Mouse (Mus musculus) frontal cortex, adult 2 months (tissue): ENCODE data around the gene Mical2. TPM values are rescaled to one million over a fixed set of nuclear protein-coding genes. Genes with fewer than 3 reads are reported as not detected.
A peak's percentile ranks its signal among the peaks of the same experiment; 100 is the strongest.

ENCODE experiments used
- DNase-seq, 2 experiments: peaks; one replicate each; pipeline ENCODE4 v3.0.0; 2022; ENCODE audit warnings: low spot score in 1 of 2; ENCODE audit errors: extremely low spot score in 1 of 2
- polyA plus RNA-seq: library from polyadenylated mRNA; depleted of rRNA; stranded (reverse); fragments of >200 nt; gene quantifications from 2 replicates; pipeline ENCODE4 v1.2.3, GENCODE M21; 2012

Gene Mical2
- polyA plus RNA-seq, 1 experiment, result 229 TPM

DNA sequence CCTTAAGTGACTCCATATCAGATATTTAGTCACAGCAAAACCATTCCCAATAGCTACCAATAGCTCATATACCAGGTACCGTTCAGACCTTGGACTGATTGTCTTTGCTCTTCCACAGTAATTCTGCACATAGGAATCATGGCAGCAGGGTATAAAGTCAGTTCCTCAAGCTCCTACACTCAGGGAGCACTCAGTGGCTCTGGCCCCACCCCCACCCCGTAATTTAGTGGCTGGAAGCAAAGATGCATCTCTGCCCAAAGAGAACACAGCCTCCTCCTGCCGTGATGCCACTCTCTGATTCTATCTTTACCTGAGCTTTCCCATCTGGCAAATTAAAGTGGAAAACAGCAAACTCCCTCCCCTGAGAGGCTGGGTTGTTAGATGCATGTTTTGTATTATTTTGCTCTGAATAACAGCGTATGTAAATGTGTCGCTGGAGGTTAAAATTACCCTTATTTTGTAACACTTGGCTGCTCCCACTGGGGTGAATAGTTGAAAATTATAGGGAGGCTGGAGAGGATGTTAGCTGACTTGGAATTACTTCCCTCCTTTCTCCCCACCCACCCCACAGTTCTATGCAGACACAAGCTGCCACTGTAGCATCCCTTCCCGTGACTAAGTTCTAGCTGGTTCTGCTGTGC is 164.1 kb downstream of the Mical2 start:
- no peak for DNase-seq

- peak in 1 of 2 experiments; percentile 60 for DNase-seq
Measured at GRCm38 (mm10) chr7:112390252-112390936, 164.7 kb downstream of the Mical2 start.

DNA sequence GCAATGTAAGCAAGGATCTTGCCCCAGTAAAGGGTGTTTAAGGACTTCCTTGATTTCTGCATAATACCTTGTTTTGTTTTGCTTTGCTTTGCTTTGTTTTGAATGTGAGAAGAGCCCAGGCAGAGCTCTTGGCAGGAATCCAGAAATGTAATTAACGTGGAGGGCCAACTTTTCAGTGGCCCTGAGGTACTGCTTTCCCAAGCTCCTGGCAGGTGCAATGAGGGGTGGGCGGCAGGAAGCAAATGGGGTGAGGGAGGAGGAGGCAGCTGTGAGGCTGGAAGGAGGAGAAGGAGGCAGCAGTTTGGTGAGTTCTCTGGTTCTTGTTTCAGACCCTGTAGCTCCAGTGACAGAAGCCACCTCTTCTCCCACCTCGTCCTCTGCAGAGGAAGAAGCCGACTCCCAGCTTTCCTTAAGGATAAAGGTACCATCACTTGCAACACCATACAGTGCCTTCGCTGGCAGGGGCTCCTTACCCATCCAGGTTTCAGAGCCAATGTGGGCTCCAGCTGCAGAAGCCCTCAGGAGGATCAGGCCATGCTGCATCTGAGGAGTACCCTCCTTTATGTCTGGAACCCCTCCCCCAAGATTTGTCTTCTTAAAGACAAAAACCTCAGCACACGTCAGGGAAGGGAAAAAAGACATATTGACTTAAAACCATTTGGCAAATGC is 165.4 kb downstream of the Mical2 start:
- DNase-seq, result no peak

DNA sequence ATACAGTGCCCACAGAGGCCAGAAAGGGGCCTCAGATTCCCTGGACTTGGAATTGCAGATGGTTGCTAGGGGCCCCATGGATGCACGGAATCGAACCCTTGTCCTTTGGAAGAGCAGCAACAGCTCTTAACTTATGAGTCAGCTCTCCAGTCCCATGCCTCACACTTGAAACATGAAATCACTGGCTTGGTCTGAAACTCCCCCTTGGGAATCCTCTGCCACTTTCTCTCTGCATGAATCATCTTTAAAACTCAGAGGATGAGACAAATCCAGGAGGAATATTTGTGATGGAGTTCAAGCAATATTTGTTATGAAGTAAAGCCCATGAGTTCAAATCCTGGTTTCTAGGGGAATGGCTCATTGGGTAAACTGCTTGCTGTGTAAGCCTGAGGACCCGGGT is 172.1 kb downstream of the Mical2 start:
- no peak for DNase-seq

DNA sequence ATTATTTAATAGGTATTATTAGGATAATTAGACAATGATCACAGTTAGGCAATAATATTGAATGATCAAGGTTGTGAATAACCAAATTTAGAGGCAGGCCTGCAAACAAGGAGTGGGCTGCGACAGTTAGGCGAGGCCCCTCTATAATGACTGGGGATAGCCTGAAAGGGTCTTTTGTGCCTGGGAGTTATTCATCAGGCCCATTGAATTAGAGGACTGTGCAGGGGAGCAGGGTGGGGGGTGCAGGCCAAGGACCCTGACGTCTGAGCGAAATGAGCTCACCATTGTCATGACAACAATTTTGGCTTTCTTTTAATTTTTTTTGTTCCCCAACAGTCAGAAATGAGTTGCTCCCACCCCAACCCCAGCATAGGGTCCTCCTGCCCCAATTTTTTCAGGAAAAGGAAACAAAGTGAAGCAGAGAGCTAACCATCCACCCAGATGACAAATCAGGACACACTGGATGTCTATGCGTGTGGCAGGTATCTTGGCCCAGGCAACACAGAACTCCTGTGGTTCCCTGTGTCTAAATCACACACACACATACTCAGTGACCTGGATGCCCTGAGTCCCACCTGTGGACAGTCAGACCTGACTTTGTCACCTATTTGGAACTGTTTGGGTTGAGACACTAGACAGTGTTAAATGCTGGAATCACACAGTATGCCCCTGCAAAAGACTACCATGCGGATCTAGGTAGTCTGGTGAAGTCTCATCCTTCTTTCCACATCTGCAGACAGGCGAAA is 173.9 kb downstream of the Mical2 start:
- DNase-seq, result no peak

DNA sequence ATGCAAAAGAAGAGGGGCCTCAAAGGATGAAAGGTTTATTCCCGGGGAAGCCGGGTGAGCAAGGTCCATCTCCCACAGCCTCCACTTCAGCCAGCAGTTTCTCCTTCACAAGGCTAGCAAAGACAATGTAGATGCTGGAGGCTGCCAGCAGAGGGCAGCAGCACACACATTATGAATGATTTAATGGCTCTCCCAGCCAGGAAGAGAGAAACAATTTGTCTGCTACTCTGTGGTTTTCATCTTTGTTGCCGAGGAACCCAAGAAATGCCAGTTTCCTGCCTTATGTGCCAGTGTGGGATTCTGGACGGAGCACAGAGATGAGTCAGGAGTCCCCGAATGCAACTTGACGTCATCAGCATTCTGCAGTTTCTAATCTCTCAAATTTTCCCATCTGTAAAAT is 174.5 kb downstream of the Mical2 start:
- DNase-seq, result peak; percentile 35 to 79

- no peak for DNase-seq
Measured at GRCm38 (mm10) chr7:112405061-112405460, 179.4 kb downstream of the Mical2 start.

DNA sequence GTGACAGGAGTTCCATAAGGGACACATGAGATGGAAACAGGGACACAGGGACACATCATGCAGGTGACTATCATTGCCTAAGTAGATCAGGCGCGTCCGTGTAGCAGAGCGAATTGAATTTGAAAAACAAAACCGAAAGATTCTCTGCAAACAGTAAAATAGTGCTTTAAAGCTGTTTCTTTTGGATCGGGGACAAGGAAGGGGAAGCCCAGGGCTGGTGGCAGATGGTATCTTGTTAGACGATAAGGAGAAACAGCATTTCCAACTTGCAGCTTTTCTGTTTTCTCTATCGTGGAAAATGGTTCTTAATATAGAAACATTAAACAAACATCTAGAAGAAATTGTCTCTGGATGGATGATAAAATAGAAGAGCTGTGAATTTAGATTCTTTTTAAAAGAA is 179.9 kb downstream of the Mical2 start:
- peak in 1 of 2 experiments; percentile 33 for DNase-seq

DNA sequence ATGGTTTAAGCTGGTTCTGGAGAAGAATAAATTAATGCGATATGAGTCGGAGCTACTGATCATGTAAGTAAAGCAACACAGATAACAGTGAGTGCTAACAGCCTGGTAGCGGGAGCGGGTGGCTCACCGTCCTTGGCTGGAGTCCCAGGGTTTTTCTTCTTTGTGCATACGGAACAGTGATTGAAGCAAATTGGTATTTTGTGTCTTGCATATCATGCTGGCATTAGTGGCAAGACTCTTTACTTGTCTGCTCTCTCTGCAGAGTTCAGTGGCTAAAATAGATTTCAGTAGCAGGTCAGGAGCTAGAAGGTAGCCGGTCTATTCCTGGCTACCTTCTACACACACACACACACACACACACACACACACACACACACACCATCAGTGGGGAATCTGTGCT is 181.9 kb downstream of the Mical2 start:
- peak in 1 of 2 experiments; percentile 37 for DNase-seq

GRCm38 (mm10) chr7:112409991-112410390 is 184.3 kb downstream of the Mical2 start:
- DNase-seq, result no peak

DNA sequence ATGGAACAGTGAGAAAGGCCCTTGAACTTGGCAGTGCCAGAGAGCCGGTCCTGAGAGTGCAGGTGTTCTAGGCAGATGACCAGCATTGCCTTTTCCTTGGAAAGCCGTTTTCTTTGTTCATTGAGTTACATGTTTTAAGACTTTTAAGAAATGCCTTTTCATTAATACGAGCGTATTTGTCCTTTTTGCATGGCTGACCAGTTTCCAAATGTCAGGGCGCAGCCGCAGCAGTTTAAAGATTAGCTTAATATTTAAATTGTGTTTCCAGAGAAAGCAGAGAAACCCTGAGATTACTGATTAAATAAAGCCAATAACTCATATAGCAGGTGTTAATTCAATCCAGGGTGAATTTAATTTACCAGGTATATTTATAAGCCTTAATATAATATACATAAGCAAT is 187.6 kb downstream of the Mical2 start:
- no peak for DNase-seq

- DNase-seq, result no peak
Measured at GRCm38 (mm10) chr7:112416058-112416526, 190.4 kb downstream of the Mical2 start.

DNA sequence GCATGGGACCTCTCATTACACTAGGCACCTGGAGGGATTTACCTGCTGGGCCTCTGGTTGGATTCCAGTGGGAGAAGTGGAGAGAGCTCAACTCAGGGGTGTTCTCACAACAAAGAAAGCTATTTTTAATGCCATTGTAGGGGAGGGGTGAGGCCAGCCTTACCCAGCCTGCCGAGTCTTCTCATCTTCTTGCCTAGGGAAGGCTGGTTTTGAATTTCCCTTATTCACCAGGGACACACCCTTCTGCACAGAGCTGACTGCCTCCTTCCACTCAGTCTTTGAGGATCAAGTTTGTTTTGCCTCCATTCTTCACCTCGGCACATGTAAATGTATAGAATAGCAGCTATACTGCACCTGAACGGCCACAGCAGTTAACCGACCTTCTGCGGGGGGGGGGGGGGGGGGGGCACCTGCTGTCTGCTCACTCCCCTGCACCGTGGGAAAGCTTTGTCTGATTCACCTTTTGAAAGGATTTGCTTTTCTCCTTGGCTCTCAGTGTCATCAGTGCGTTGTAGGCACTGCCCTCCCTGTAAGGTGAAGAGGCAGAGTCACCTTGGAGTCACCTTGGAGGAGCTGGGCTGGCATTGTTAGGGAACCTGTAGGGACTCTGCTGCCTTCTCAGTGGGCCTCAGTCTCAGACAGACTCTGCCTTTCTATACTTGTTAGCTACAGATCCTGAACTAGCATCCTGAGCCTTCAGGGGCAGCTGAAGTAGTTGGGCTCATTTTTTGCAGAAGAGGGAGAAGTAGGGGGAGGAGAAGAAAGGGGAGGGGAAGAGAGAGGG is 191.3 kb downstream of the Mical2 start:
- DNase-seq, result no peak

- DNase-seq, result no peak
Measured at GRCm38 (mm10) chr7:112417598-112417997, 191.9 kb downstream of the Mical2 start.

DNA sequence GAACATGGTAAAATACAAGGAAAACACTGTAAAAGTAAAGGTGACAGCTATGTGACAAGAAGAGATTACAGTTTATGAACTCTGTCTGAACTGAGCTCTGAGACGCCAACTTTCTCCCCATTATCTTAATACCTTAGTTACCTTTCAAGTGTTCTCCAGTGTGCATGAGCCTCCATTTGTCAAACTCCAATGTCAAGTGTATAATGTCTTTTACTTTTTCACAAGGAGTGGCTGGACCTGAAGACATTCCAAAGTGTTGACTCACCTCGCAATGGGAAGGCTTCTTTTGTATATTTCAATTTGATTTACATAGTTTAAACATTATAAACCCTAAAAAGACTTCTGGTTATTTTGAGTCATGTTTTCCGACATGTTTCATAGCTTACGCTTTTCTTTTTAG is 197.8 kb downstream of the Mical2 start:
- DNase-seq, result no peak

DNA sequence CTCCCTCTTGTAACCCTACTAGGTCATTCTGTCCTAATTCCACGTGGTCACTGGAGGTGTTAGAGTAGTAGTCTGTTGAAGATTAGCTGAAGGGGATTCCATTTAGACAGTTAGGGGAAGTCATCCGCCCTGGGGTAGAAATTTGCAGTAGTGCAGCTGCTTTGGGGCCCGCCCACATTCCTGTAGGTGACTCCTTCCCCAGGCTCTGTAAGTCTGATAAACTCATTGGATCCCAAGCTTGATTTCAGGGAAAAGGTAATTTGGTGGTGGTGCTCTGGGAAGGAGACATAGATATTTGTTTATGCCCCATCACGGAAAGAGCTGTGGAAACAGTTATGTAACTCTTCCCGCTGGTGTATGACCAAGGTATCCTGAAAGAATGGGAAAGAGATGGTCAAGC is 201.2 kb downstream of the Mical2 start:
- no peak for DNase-seq

- peak; percentile 15 to 54 for DNase-seq
Measured at GRCm38 (mm10) chr7:112427357-112428157, 201.9 kb downstream of the Mical2 start, which contains the start of gene Parva. Gene Parva (plus strand): TSS chr7:112427505.

DNA sequence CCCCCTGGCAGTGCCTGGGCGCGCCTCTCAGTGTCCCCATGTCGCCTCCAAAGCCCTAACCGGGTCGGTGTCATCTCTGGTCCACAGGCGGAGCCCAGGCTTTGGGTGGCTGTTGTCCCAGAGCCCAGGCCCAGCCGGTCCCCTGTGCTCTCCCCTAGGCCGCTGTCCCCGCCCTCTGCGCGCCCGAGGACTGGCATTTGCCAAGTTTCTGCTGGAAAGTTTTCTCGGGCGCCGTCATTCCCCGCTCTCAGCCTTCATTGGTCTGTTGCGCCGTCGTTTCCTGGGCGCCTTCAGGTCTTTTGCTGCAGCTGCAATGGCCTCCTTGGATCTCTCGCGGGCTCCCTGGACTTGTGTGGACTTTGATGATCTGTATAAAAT is 202.5 kb downstream of the Mical2 start:
- peak; percentile 39 to 69 for DNase-seq

- DNase-seq, result no peak
Measured at GRCm38 (mm10) chr7:112439846-112440245, 214.2 kb downstream of the Mical2 start.
